Mouse (Mus musculus) CH12.LX (cell line): ENCODE results near the gene Rasgrf2.

Source experiments
- CTCF ChIP-seq, 2 experiments: IDR thresholded peaks in 1 of 2; conservative IDR thresholded peaks in 1 of 2; 2 replicates each; pipeline ENCODE4 v1.5.1; 2011 to 2012; ENCODE audit warnings: low read depth in 2 of 2, low read length in 2 of 2, improper control_type of control experiment in 1 of 2, inconsistent platforms in 1 of 2, mild to moderate bottlenecking in 1 of 2, moderate library complexity in 1 of 2
- ETS1 ChIP-seq: conservative IDR thresholded peaks from 2 replicates; pipeline ENCODE4 v1.6.1; 2012; ENCODE audit warnings: low read depth, mild to moderate bottlenecking, inconsistent platforms, low read length, improper control_type of control experiment, moderate library complexity

DNA sequence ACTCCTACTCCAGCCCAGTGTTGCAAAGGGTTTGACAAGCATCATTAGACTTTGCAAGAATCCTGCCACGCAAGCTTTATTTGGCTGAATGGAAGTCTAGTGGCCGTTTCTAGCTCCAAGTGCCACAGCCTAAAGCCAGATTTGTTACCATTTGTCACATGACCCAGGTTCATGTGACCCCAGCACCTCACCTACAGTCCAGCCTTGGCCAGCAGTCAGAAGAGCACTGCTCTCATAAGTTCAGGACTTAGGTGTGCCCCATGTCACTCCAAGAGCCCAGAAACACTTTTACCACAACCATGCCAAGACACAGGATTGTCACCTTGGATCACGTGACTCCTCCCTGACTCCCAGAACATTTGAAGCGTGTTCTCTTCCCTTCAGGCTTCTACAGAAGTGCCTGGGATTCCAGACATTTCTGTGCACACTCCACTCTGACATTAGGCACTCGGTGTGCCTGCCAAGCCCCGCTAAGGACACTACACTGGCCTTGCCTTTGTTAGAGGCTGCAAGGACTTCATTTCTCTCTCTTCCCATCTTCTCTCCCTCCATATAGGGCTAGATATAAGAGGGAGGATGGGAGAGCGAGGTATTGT is 257.6 kb downstream of the Rasgrf2 start:
- TF ChIP-seq CTCF (conservative IDR thresholded peaks at IDR 0.05 in 1 of 2, IDR thresholded peaks at IDR 0.05 in 1 of 2; ENCODE audit: low read depth in 2 of 2, low read length in 2 of 2) (no peak), ETS1 (no peak)
